Mouse (Mus musculus): ENCODE measurements around the gene Clpb.

Clpb gene

GRCm38 (mm10) chr7:101676033-101676761, 12.8 kb downstream of the Clpb start:
- DNase-seq: no peak

- DNase-seq: no peak
Measured at GRCm38 (mm10) chr7:101676762-101677308, 13.4 kb downstream of the Clpb start.

GRCm38 (mm10) chr7:101679591-101679990, 16.2 kb downstream of the Clpb start:
- DNase-seq: peak; percentile 72

- no peak for DNase-seq
Measured at GRCm38 (mm10) chr7:101680961-101681360, 17.5 kb downstream of the Clpb start.

- DNase-seq: no peak
Measured at GRCm38 (mm10) chr7:101681565-101682071, 18.2 kb downstream of the Clpb start.

GRCm38 (mm10) chr7:101682886-101683285, 19.5 kb downstream of the Clpb start:
- DNase-seq: no peak

GRCm38 (mm10) chr7:101683976-101684630, 20.7 kb downstream of the Clpb start:
- DNase-seq: no peak

- no peak for DNase-seq
Measured at GRCm38 (mm10) chr7:101684671-101685070, 21.2 kb downstream of the Clpb start.

- DNase-seq: no peak
Measured at GRCm38 (mm10) chr7:101687144-101687543, 23.7 kb downstream of the Clpb start.

GRCm38 (mm10) chr7:101690471-101690870, 27.0 kb downstream of the Clpb start:
- no peak for DNase-seq

- DNase-seq: no peak
Measured at GRCm38 (mm10) chr7:101691863-101692262, 28.4 kb downstream of the Clpb start.

- no peak for DNase-seq
Measured at GRCm38 (mm10) chr7:101692446-101692845, 29.0 kb downstream of the Clpb start.

GRCm38 (mm10) chr7:101695483-101695882, 32.0 kb downstream of the Clpb start:
- peak; percentile 43 for DNase-seq

- DNase-seq: peak; percentile 16
Measured at GRCm38 (mm10) chr7:101696931-101697723, 33.7 kb downstream of the Clpb start.

GRCm38 (mm10) chr7:101700296-101700695, 36.9 kb downstream of the Clpb start:
- no peak for DNase-seq

GRCm38 (mm10) chr7:101702706-101703105, 39.3 kb downstream of the Clpb start:
- no peak for DNase-seq

GRCm38 (mm10) chr7:101709586-101709985, 46.2 kb downstream of the Clpb start:
- DNase-seq: no peak

GRCm38 (mm10) chr7:101710236-101710635, 46.8 kb downstream of the Clpb start:
- DNase-seq: no peak

- no peak for DNase-seq
Measured at GRCm38 (mm10) chr7:101713828-101714400, 50.5 kb downstream of the Clpb start.

GRCm38 (mm10) chr7:101715041-101715551, 51.7 kb downstream of the Clpb start:
- no peak for DNase-seq

- no peak for DNase-seq
Measured at GRCm38 (mm10) chr7:101720356-101720755, 56.9 kb downstream of the Clpb start.

GRCm38 (mm10) chr7:101725081-101725480, 61.6 kb downstream of the Clpb start:
- no peak for DNase-seq

- DNase-seq: no peak
Measured at GRCm38 (mm10) chr7:101726980-101727379, 63.5 kb downstream of the Clpb start.

All from cerebellum, adult 11 months (tissue).